Mouse (Mus musculus) lung, adult 2 months (tissue): Measurements from ENCODE around the gene Arid5b.

Experiments
- CTCF ChIP-seq: fragments of 200-500 bp; IDR thresholded peaks from 2 replicates; pipeline ENCODE4 v1.5.1; 2011; ENCODE audit warnings: mild to moderate bottlenecking, low read length, control low read depth; ENCODE audit not compliant: insufficient read depth
- POLR2A ChIP-seq: fragments of 200-500 bp; IDR thresholded peaks from 2 replicates; pipeline ENCODE4 v1.6.1; 2011; ENCODE audit warnings: low read depth, mild to moderate bottlenecking, control low read depth, low read length, borderline replicate concordance; ENCODE audit errors: extremely low read depth

GRCm38 (mm10) chr10:68210025-68210642, 68.4 kb downstream of the Arid5b start:
- TF ChIP-seq CTCF (no peak), POLR2A (no peak)
